Mouse (Mus musculus): ENCODE results near the gene Cdyl2. TPM values are rescaled to one million over a fixed set of nuclear protein-coding genes. Genes with fewer than 3 reads are reported as not detected.

Cdyl2 gene
- total RNA-seq, 2 experiments from 2014 or later: 10.1 to 10.9 TPM

DNA sequence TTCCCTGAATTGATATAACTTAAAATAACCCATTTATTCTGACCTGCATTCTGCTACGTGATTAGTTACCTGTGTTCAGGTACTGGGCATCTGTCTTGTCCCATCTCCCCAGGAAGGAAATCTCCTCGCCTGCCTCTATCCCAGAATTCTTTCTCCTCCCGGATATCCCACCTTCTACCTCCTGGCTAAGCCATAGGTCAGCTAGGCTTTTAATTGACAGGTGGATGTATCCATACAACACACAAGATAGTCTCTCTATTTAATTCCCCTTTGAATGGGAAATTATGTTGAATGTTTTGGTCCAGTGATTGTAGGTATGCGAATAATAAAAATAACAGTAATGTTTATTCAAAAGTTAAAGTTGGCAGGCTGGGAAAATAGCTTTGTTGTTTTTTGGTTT is 59.7 kb downstream of the Cdyl2 start:
- DNase-seq (ENCODE audit: low spot score in 2 of 2): no peak

DNA sequence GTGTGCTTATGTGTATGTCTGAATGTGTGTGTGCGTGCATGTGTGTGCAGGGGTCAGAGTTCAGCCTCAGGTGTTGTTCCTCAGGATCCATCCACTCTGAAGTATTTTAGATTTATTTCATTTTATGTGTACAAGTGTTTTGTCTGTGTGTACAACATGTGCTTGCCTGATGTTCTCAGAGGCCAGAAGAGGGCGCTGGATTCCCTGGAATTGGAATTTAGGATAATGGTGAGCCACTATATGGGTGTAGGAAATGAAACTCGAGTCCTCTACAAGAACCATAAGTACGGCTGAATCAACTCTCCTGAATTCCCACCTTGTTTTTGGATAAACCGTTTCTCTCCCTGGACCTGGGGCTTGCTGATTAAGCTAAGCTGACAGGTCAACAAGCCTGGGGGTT is 61.2 kb downstream of the Cdyl2 start:
- DNase-seq (ENCODE audit: low spot score in 2 of 2): no peak

DNA sequence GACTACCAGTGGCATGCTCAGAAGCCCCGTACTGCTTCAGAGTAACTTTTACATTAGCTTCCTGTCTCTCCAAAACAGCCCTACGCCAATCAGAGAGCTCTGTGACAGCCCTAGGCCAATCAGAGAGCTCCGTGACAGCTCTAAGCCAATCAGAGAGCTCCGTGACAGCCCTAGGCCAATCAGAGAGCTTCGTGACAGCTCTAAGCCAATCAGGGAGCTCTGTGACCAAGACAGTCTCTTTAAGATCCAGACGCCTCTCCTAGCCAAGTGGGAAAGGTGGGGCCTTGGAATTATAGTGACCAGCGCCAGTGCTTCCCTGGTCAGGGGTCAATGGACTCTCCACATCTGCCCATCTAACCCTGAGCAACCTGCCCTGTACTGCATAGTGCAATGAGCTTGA is 62.2 kb downstream of the Cdyl2 start:
- no peak for DNase-seq (ENCODE audit: low spot score in 2 of 2)

DNA sequence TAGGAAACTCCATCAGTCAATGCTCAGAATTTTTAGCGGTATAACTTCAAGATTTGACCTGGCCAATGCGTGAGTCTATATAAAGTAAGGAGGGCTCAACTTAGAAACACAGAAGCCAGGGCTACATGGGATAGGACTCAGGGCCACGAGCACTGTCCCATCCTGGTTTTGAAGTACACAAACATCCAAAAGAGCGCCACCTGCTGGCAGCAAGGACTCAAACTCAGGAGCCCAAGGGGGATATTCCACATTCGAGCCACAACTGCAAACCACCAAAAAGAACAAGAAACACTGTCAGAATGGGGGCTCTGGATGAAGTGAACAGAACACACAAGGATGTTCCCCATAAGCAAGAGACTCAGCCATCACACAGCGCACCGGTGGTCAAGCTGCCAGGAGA is 63.8 kb downstream of the Cdyl2 start:
- DNase-seq (ENCODE audit: low spot score in 2 of 2): no peak

DNA sequence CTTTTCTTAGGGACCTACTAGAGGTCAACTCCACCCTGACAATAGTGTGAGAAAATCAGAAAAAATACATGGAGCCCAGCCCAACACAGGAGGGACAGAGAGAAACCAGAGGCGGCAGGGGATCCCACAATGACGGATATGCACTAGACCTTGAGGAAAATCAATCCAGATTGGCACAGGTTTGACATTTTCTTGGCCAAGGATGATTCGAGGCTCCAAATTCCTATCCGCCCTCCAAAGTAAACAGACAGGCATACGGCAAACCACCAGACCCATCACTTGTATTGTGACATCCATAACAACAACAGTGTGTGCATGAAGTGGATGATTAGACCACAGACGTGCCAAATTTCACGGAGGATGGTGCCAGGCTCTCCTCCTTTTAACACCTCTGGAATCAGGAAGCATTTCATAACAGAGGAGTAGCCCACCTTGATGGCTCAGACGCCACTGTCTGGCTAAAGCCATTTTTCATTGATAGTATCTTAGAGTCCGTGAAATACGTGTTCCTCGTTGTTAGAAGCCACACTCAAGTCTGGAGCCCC is 65.9 kb downstream of the Cdyl2 start:
- no peak for DNase-seq (ENCODE audit: low spot score in 2 of 2)

DNA sequence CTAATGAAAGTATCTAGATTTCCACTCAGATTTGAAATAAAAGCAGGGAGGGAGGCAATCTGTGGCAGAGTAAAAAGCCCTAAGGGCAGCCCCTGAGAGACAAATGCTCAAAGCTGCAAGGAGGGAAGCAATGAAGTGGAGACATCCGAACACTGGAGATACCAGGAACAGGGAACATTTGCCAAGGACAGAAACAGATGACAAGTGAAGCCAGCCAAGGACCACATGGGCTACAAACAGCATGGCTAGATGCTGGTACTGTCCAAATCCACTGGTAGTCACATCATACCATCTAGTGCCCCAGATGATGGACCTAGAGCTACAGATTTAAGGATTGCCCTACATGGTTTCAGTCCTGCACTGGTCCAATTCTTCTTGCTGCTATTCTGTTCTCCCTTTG is 71.3 kb downstream of the Cdyl2 start:
- DNase-seq (ENCODE audit: low spot score in 2 of 2): no peak

DNA sequence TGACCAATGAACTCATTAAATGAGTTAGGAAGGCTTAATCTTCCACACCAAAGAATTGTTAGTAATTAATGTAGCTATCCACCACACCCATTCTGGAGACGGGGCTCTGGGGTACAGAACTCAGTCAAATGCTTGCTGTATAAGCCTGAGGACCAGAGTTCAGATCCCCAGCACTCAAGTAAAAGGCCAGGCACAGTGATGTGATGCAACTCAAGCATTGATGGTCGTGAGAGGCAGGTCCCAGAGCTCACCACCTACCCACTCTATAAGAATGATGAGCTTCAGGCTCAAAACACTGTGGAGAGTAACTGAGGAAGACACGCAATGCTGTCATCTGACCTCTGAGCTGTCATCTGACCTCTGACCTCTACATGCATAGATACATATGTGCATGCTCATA is 76.0 kb downstream of the Cdyl2 start:
- no peak for DNase-seq (ENCODE audit: low spot score in 2 of 2)

DNA sequence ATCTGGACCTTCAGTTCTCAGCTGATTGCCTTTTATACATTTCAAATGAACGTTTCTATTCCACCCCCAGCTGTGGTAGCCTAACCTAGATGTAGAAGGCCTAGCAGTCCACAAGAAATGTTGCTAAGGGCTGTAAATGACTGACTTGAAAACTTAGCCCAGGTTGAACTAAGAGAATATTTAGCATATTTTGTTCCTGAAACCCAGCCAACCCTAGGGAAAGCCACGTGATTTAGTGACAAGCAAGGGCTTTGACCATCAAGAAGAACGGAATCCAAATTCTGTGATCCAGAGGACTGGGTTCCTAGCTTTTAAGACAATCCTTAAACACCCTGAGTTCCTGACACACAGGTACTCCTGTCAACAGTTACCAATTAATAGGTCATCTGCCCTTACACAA is 77.9 kb downstream of the Cdyl2 start:
- no peak for DNase-seq (ENCODE audit: low spot score in 2 of 2)

DNA sequence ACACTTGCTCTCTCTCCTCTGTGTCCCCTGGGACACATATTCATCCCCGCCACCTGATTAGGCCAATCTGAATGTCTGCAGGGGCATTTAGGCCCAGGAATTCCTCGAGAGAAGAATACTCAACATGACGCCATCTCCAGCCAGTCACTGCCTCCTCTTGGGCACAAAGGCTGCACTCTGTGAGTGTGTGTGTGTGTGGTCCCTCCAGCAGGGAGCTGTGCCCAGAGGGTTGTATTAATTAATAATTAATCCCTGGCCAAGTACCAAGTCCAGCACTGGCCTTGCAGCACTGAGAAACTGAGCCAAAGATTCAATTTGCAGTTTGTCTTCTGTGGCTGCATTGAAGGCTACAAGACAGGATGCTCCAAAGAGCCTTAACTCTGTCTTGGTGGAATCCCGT is 79.8 kb downstream of the Cdyl2 start:
- no peak for DNase-seq (ENCODE audit: low spot score in 2 of 2)

DNA sequence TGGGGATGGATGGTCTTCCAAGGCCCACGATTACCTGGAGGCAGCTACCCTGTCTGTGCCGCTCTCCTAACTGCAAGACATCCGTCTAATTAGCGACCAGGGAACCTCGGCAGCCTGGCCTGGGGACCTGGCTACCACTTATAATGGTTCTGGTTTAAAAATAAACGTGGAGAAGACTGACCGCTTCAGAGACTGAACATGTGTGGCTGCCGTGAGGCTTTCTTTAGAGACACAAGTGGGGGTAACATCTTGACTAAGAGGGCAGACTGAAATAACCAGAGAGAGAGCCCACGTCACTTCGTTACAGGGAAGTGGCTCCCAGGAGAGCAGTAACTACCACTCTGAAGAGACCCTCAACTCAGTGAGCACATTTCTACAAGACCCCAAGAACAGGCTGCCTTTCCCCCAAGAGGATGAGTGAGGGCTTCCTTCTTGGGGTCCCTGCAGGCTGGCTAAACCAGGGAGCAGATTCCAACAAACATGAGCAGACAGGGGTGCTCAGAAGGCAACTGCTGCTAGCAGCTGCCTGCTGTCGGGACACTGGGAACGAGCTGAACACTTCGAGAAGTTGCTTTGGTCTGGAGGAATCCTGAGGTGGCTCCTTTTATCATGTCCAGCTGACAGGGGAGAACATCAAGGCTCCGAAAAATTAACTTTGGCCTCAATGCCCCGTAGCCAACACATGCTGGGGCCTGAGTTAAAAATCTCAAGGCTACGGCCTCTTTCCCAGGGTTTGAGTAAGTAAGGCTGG is 82.6 kb downstream of the Cdyl2 start:
- DNase-seq (ENCODE audit: low spot score in 2 of 2): no peak

DNA sequence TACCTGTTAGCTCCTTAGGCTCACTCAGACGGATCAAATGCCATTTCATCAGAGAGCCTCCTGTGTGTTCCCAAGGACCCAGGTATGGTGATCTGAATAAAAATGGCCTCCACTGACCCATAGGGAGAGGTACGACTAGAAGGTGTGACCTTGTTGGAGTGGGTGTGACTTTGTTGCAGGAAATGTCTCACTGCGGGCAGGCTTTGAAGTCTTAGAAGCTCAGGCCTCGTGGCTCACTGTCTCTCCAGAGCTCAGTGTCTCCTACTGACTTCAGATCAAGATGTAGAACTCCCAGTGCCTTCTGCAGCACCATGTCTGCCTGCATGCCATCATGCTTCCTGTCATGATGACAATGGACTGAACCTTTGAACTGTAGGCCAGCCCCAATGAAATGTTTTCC is 87.4 kb downstream of the Cdyl2 start:
- no peak for DNase-seq (ENCODE audit: low spot score in 2 of 2)

DNA sequence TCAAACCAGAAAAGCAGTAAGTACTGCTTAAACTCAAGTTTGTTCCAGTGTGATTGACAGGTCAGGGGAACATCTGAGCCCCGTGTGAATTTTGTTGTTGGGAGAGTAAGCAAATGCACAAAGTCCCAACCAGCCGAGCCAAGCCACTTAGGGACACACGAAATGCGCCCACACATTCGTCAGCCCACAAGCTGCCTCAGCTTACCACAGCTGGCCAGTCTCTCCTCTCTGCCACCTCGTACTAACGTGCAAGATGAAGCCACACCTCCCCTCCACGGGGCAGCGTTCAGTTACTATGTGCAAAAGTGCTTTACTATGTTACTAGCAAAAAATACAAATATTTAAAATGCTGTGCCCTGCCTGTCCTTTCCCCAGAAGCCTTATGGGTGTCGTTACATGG is 91.9 kb downstream of the Cdyl2 start:
- no peak for DNase-seq (ENCODE audit: low spot score in 2 of 2)

DNA sequence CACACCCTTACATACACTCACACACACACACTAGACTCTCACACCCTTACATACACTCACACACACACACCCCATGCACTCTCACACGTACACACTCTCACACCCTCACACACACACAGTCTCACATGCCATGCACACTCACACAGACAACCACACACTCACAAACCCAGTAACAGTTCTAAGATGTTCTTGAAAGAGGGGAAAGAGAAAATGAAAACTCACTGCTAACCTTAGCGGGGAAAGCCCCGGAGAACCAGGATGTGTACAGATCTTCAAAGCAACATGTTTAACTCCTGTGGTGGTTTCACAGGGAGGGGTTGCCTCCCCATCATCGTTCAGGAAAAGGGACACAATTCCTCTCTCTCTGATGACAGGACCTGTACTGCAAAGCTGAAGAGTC is 94.8 kb downstream of the Cdyl2 start:
- DNase-seq (ENCODE audit: low spot score in 2 of 2): no peak

DNA sequence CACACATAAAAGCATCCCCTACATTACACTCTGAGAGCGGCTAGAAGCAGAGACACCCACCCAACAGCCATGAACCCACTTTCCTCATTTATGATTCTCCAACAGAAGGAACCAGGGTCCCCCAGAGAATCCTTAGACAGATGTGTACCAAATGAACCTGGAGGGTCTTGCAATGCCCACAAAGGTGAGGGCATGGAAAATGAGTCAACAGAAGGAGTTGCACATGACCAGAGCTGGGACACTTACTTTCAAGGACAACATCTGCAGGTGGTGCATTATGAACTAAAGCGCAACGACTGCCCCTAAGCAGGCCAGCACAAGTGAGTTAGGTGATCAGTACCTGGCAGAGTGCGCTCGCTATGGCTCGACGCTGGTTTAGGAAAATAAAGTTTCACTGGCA is 95.6 kb downstream of the Cdyl2 start:
- DNase-seq (ENCODE audit: low spot score in 2 of 2): no peak

DNA sequence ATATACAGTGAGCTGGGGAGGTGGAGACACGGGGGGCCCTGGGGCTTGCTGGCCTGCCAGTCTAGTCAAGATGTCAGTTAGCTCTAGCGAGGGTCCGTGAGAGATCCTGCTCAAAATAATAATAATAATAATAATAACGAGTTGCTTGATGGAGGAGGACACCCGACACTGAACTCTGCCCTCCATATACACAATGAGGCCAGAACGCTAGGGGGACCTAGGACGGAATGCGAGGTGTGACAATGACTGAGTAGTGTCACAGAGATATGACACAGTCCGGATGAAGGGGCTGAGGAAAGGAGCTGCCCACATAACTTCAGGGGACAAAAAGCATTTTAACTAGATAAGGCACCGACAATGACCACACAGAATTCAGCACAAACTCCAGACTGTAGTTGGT is 96.4 kb downstream of the Cdyl2 start:
- DNase-seq (ENCODE audit: low spot score in 2 of 2): no peak

DNA sequence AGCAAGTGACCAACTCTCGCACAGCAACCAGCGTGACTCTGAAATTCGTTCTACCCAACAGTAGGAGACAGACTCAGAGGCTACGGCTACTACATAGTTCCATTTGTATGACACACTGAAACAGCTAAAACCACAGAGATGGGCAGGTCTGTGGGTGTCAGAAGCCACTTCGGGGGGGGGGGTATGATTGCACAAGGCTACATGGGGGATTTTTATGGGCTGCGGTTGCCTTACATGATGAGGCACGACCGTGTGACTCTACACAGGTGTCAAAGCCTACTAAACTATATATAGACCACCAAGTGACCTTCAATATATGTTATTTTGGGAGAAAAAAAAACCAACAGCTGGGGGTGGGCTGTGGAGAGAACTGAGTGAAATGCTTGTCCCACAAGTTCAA is 96.8 kb downstream of the Cdyl2 start:
- DNase-seq (ENCODE audit: low spot score in 2 of 2): no peak

DNA sequence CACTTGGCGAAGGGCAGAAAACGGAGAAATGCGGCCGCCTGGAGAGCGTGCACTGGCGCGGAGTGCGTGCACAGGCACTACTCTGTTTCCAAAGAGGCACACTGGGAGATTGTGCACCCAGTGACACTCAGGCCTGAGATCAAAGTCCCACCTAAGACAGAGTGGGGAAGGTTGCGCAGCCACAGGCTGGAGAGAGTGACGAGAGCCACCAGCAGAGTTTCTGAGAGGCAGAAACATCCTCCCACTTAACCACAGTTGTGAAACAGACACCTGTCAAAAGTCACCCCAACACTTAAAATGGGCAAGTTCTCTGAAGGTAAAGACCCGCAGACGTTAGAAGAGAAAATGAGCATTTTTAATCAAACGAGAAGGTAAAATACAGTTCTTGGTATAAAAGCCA is 97.5 kb downstream of the Cdyl2 start:
- no peak for DNase-seq (ENCODE audit: low spot score in 2 of 2)

DNA sequence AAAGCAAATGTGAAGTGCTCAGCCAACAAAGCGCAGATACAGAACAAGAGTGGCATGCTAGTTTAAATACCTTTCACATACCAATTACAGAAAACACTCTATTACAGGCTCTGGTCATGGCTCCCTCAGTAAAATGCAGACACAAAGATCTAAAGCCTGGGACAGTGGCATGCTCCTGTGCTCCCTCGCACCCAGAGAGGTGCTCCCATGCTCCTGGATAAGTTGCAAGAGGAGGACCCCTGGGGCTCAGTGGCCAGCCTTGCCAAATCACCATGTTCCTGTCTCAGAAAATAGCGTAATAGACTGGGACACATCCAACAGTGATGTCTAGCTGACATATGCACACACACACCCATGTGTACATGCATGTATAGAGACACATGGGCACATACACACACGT is 98.4 kb downstream of the Cdyl2 start:
- DNase-seq (ENCODE audit: low spot score in 2 of 2): no peak

DNA sequence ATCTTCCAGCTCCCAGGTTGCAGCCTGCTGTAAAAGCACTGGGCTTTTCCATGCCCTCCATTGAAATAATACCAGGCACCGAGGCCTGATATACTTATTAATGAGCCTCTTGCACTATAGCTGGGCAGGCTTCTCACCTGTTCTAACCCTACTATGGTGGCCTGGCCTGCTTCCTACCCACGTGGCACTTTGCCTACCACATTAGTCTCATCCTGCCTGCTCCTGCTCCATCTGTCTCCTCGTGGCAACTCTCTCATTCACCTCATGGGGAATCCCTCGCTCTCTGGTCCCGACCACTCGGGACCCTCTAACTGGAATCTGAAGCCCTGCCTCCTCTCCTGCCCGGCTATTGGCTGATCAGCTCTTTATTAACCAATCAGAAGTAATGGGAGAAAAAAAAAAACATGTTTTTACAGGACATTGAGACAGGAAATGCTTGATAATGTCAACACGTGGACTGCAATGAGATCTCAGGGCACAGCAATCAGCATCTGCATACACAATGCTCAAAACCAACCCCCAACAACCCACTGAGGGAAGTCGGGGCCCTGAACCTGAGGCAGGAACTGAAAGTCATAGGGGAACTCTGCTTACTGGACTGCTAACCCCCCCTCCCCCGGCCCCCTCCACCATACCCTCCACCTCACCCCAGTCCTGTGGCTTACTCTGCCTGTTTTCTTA is 99.2 kb downstream of the Cdyl2 start:
- DNase-seq (ENCODE audit: low spot score in 2 of 2): no peak

DNA sequence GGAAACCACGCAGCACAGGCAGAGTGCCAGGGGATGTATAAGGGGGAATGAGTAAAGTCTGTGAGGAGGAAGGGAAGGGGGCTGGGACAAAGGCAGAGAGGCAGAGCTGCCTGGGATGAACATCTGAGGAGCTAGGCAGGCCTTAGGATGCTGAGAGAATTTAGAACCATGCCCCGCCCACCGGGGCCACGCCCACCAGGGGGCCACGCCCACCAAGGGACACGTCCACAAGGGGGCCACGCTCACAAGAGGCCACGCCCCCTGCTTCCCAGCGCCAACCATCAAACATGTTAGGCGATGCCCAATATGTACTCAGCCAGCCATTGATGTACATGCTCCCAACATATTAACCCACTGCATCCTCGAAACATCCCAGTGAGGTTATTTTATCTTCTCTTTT is 102.7 kb downstream of the Cdyl2 start:
- no peak for DNase-seq (ENCODE audit: low spot score in 2 of 2)

DNA sequence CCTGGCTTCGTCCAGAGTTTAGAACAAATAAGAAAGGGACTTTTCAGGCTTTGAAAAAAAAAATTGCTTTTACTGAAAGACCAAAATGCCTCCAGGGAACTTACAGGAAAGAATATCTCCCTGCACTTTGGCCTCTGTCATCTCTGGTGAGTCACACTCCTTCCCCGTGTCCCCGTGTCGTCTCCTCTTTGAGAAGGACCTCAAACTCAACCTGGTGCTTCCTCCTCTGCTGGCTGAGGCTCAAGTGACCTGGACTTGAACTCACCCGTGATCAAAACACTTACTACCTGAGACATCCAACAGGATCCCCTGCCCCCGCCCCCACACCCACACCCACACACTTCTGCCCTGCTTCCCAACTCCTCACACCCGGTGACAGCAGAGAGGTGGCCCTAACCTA is 103.8 kb downstream of the Cdyl2 start:
- DNase-seq (ENCODE audit: low spot score in 2 of 2): no peak

DNA sequence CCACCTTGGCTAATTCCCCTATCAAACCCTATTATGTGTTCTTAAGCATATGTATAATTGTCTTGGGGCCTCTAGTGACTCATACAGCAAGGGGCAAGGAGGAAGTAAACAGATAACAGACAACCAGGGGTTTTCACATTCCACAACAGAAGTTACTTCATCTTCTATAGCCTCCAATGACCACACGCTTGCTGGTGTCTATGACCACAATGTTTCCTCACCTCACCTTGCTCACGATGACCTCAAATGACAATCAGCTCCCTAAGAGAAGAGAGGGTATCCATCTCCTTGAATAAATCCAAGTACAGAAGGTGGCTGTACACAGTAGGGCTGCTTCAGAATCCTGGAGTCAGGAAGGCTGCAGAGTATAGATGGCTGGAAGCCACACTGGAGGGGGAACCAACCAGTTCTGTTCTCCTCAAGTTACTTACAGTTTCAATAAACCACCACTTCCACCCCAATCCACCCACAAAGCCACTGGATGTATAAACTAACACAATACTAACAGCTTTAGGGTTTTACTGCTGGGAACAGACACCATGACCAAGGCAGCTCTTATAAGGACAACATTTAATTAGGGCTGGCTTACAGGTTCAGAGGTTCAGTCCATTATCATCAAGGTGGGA is 104.8 kb downstream of the Cdyl2 start:
- DNase-seq (ENCODE audit: low spot score in 2 of 2): no peak

All from adrenal gland, postnatal 4 days (tissue).